Mouse (Mus musculus) ZHBTc4 (cell line): ENCODE measurements around the gene Cavin2.
A peak's percentile ranks its signal among the peaks of the same experiment; 100 is the strongest.

Source experiments
- DNase-seq: peaks from one replicate; pipeline ENCODE4 v3.0.0-alpha.2; 2011; ENCODE audit warnings: low read depth, low spot score

Gene Cavin2

GRCm38 (mm10) chr1:51307056-51307455, 18.1 kb downstream of the Cavin2 start:
- DNase-seq = no peak

- no peak for DNase-seq
Measured at GRCm38 (mm10) chr1:51315476-51315875, 26.6 kb downstream of the Cavin2 start.

GRCm38 (mm10) chr1:51323506-51323905, 34.6 kb downstream of the Cavin2 start:
- no peak for DNase-seq

GRCm38 (mm10) chr1:51328541-51328940, 39.6 kb downstream of the Cavin2 start:
- no peak for DNase-seq

- DNase-seq = no peak
Measured at GRCm38 (mm10) chr1:51332986-51333385, 44.1 kb downstream of the Cavin2 start.

- DNase-seq = peak; percentile 78
Measured at GRCm38 (mm10) chr1:51333557-51334285, 44.8 kb downstream of the Cavin2 start.

- DNase-seq = peak; percentile 18
Measured at GRCm38 (mm10) chr1:51334289-51334688, 45.4 kb downstream of the Cavin2 start.

- DNase-seq = no peak
Measured at GRCm38 (mm10) chr1:51335081-51335480, 46.2 kb downstream of the Cavin2 start.

- DNase-seq = no peak
Measured at GRCm38 (mm10) chr1:51344160-51344559, 55.2 kb downstream of the Cavin2 start.

- peak; percentile 78 for DNase-seq
Measured at GRCm38 (mm10) chr1:51347596-51347995, 58.7 kb downstream of the Cavin2 start.

GRCm38 (mm10) chr1:51348631-51349030, 59.7 kb downstream of the Cavin2 start:
- no peak for DNase-seq

- DNase-seq = no peak
Measured at GRCm38 (mm10) chr1:51349291-51349967, 60.5 kb downstream of the Cavin2 start.
